Mouse (Mus musculus) kidney, postnatal 10 days (tissue): ENCODE measurements around the gene Spdye4b.
"Not testable (repeated sequence)": the region's sequence is repeated elsewhere in the genome, so short reads cannot be mapped to it uniquely, and the experiment has no call there.

Source experiments
- DNase-seq: peaks from one replicate; pipeline ENCODE4 v3.0.0; 2021; ENCODE audit warnings: mixed read lengths

The Spdye4b gene

DNA sequence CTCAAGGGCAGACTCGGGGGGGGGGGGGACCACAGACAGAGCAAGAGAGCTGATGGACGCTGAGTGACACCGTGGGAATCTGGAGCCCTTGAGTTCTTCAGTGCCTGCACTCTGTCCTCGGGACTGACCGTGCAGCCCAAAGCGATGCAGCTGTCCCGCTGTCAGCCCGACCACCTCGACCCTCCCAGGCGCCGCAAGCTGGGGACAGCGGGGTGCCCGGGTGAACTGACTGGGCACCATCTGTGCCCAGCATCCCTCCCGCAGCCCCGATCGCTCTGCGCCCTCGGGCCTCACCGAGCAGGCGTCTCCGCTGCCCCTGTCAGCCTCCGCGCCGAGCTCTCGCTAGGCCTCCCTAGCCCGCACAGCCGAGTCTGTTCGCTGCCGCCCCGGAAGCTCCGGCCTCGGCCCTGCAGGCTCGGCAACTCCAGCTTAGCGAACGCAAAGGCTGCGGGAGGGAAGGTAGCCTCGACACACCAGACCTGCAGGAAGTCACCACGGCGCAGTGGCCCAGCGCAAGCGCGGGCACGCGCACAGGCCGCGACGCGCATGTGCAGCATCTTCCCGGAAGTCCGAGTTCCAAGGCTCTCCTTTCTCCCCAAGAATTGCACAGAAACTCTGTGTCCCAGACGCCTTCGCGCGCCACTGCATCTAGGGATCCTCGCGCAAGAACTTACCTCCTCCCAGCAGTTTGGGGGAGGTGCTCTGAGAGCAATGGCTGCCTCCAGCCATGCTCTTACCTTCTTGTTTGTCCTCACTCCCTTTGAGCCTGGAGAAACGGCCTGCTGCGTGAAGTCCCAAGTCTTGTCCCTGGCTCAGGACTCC is at the start of gene Spdye4b, which contains the start of gene Rbak:
Gene Spdye4b (plus strand): TSS at position 763 of the 822 bp plus-strand sequence.
Gene Rbak (minus strand): TSS at position 521 of the 822 bp plus-strand sequence.
- DNase-seq: peak; percentile 95

DNA sequence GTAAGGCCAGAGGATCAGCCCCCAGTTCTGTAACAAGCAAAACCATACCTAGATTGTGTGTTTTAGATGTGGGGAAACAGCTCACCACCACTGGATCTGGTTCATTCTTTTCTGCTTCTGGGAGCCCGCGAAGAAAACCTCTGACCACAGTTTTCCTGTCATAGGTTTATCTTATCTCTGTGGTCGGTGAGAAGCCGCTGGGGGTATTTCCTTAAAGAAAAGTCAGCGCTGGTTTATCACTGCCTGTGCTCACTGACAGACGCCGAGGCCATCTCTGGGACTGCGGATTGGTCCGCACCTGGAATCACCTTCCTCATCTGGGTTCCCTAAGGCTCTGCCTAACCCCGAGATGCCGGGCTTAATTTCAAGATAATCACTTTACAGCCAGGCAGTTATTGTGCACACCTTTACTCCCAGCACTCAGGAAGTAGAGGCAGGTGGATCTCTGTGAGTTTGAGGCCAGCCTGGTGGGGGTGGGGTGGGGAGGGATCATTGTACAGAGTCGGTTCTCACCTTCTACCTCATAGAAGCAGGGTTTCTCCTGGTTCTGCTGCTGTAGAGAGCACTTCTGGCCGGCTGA is 47.8 kb upstream of the Spdye4b start:
- DNase-seq: no peak

DNA sequence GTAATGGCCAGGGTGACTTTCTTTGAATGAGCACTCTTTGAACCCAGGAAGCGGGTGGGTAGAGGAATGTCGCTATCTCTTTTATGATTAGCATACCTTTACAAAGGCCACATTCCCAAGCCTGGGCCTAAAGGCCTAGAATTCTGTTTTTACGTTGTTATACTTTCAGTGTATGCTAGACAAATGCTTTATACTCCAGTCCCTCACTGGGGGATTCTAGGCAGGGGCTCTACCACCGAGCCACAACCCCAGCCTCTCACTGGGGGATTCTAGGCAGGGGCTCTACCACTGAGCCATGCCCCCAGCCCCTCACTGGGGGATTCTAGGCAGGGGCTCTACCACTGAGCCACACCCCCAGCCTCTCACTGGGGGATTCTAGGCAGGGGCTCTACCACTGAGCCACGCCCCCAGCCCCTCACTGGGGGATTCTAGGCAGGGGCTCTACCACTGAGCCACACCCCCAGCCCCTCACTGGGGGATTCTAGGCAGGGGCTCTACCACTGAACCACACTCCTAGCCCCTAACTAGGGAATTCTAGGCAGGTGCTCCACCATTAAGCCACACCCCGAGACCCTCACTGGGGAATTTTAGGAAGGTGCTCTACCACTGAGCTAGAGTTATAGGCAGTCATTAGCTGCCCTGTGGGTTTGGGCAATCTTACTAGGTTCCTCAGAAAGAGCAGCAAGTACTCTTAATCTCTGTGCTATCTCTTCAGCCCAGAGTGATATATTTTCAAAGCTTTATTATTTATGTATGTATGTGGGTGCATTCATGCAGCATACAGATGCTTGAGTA is 46.4 kb upstream of the Spdye4b start:
- not testable (repeated sequence) for DNase-seq

DNA sequence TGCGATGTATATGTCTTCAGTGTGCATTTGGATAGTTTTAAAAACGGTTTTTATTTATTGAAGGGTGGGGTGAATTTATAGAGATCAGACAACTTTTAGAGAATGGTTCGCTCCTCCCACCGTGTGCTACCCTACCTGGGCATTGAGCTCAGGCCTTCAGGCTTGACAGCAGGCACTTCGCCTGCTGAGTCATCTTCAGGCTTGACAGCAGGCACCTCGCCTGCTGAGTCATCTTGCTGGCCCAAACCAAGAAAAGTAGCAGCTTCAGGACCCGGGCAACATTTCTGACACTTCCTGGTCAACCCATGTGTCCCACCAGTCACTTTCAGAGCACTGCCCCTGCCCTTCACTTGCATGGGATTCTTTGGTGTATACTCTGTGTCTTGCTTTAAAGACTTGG is 45.8 kb upstream of the Spdye4b start:
- no peak for DNase-seq

DNA sequence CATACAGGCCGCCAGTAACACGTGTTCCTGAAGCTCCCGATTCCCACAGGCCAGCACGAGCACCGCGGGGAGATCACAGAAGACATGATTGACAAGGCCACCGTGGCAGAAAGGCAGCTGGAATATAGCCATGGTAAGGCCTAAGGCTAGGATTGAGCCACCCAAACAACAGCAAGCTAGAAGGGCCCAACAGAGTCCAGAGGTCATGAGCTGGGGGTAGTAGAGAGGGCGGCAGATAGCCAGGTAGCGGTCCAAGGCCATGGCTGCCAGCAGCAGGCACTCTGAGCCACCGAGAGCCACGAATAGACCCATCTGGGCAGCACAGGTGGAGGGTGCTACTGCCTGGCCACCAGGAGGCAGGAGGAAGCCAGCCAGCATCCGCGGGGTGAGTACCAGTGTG is 43.2 kb upstream of the Spdye4b start:
- no peak for DNase-seq

DNA sequence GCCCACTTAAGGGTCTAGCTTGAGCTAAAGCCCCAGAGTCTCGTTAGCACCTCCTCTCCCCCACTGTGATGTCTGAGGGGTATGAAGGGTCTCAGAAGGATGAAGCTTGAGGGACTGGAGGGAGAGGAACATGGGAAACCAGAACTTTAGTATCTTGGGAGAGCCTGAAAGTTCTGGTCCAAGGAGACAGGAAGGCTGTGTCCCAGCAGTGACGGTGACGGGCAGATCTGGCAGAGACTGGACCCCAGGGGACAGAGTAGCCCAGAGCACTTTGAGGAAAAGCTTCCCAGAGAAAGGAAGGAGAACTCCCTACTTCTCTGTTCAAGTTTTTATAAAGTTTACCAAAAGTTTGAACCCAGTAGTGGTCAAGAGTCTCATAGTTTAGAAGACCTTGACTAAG is 33.3 kb upstream of the Spdye4b start, which contains the start of gene Olfr718-ps1:
Gene Olfr718-ps1 (minus strand): TSS at position 101 of the 400 bp plus-strand sequence.
- DNase-seq: no peak

DNA sequence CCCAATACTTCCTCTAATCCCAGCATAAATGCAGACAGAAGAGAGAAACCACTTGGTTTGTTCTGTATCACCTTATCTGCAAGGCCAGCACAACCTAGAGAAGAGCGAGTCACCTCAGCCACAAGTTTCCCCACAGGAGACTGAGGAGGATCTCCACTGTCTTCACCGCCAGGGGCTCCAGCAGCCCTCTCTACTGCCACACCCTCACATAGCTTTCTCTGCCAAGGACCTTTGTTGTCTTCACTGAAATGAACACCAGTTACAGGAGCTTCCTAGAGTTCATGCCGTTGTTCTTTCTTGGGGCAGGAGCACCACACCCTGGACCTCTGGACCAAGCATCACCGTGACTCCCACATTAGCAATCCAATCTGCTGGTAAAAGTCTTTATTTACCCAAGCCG is 32.2 kb upstream of the Spdye4b start:
- DNase-seq: no peak

DNA sequence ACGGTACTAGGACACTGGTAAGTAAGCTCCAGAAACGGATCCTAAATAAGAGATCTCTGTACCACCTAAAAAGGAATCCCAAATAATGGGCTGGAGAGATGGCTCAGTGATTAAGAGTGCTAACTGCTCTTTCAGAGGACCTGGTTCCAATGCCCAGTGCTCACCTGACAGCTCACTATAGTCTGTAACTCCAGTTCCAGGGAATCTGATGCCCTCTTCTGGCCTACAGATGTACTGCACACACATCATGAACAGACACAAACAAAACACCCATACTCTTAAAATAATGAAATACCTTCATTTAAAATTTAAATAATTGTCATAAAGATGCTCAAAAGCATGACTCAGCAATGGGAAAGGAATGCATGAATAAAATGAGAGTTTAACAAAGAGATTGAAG is 31.3 kb upstream of the Spdye4b start:
- no peak for DNase-seq

DNA sequence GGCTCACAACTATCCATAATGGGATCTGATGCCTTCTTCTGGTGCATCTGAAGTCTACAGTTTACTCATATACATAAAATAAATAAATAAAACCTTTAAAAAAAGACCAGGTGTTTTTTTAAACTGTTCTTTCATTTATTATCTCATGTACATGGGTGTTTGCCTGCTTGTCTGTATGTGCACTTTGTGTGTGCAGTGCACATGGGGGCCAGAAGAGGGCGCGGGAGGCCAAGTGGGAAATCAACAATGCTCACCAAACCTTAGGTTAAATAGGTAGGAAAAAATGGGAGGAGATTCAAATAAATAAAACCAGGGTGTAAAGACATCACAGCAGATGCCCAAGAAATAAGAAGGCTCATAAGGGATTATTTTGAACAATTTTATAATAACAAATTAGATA is 30.8 kb upstream of the Spdye4b start:
- no peak for DNase-seq

DNA sequence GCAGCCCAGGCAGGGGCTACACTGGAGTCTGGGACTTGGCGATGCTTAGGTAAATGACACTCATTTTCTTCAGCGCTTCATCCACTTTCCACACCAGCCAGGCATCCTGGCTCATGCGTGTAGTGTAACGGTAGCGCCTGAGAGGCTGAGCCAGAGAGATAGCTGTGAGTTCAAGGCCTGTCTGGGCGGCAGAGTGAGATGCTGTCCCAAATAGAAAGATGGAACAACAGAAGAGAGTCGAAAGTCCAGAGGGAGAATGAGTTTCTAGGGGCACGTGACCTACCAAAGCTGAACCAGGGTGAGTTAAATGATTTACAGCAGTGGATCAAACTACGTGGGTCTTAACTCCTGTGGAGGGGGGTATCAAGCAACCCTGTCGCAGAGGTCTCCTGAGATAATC is 27.1 kb upstream of the Spdye4b start:
- DNase-seq: peak; percentile 10

DNA sequence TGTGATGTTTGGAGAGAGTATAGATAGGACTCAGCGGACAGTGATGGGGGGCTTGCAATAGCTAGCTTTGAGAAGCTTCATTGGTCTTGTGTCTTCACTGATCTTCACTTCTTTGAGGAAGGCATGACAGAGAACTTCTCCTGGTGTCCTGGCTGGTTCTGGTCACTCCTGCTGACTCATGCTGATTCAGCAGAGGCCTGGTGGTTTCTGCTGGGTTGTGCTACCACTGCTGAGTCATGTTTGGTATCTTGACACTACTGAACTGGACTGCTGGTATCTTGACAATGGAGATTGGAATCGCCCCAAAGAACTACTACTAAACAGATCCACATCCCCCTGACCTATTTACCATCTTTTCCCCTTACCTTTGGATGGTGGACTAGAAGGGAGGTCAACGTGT is 25.3 kb upstream of the Spdye4b start:
- DNase-seq: no peak

DNA sequence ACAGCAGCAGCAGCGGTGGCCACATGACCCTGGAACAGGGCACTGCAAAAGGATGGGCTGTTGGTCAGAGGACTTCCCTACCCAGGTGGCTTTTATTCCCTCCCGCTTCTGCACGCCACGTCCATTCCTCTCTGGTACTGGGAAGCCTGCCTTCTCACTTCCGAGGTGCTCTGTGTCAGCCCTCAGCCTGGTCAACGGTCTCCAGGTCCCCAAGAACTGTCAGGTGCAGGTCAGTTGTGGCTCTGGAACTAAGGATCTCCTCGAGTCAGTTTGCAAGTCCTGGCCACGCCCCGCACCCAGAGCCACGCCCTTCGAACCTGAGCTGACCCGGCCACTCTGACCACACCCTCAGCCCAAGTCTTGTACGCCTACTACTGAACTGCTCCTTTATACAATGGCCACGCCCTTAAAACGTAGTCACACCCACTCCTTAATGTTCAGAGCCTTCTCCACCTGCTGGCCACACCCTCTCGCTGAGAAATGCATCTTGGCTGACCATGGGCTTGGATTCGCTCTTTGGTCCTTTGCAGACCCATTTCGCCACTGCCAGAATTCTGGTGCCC is 15.2 kb upstream of the Spdye4b start:
- peak; percentile 58 for DNase-seq

DNA sequence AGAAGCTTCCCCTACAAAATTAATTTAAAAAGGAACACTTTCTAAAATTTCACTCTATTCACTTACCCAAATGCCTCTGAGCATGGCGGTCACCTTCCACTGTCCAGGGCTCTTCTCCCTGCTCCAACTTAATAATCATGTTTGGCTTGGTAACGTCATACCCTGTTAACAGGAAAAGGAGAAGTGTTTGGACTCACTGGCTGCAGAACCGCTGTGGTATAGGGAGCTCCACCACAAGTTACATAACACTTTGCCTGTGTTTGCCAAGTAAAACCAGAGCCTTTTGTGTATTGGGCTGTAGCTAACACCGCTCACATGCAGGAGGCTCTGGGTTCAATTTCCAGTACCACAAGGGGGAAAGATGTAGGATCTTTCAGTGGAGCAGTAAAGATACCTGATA is 4.8 kb upstream of the Spdye4b start:
- DNase-seq: no peak

DNA sequence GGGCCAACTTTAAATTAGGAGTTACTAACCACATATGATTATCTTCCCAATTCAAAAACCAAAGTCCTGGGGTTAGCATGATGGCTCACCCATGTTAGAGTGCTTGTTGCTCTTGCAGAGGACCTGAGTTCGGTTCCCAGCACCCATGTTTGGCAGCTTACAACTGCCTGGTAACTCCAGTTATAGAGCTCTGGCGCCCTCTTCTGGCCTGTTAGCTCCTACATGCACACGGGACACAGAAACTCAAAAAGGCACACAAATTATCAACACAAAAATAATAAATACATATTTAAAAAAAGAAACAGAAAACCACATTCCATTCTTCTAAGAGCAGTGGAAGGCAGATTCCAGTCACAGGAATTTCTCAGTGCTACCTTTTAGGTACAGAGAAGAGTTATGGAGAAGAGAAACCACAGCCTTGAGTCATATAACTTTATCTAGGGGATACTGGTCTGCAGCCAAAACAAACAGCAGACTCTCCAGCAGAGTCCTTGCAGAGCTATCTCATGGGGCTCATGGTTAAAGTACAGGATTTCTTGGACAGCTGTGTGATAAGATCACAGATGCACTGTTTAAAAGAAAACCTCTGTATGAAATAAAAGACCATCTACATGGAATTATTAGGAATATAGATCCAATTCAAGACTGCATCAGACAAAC is 3.1 kb upstream of the Spdye4b start:
- no peak for DNase-seq

DNA sequence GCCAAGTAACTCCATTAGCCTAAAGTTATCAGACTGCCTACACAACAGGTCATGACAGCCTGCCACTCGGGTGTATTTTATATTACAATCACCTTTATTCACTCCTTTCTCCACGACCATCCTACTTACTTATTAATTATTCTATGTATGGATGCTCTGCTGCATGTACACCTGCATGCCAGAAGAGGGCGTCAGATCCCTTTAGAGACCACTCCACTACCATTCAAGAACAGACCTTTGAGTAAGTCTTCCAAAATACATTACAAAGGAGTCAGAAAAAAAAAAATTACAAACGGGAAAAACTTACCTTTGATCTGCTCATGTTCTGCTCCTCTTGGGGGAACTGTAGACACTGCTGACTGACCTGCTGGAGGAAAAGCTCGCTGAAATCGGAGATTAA is 1.6 kb upstream of the Spdye4b start:
- peak; percentile 16 for DNase-seq

DNA sequence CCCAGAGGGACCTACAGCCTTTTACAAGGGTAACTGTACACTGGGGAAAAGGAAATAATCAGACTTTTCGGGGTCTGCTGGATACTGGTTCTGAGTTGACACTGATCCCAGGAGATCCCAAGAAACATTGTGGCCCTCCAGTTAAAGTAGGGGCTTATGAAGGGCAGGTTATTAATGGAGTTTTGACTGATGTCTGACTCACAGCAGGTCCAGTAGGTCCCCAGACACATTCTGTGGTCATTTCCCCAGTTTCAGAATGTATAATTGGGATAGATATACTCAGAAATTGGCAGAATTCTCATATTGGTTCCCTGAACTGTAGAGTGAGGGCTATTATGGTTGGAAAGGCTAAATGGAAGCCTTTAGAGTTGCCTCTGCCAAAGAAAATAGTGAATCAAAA is 7.2 kb downstream of the Spdye4b start:
- DNase-seq: not testable (repeated sequence)

DNA sequence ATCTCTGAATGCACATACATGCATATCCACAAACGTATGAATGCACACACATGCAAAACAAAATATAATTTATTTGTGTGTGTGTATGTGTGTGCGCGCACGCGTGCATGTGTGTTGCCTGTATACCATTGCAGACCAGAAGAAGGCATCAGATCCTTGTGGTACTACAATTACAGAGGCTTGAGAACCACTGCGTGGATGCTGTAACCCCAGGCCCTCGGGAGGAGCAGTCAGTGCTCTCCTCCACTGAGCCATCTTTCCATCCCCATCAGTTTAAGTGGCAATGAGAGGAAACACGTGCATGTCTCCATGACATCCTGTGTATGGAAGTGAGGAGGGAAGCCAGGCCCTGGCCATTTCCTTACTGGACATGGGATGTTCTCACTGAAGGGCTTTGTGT is 12.0 kb downstream of the Spdye4b start:
- no peak for DNase-seq

DNA sequence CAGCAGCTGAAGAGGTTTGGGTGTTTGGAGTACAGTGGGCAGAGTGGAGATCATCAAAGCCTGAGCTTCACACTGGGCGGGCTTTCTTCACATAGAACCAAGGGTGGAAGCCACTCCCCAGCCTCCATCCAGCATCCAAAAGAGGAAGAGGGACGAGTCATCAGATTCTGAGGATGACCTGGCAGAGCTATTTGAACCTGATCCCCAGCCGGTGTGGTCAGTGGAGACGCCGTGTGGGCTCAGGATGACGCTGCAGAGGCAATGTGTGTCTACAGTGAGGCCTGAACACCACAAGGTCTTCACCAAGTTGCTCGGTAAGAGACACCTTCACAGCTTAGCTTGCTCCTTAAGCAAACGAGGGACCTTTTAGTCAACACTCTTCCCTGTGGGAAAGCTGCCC is 13.9 kb downstream of the Spdye4b start:
- not testable (repeated sequence) for DNase-seq

DNA sequence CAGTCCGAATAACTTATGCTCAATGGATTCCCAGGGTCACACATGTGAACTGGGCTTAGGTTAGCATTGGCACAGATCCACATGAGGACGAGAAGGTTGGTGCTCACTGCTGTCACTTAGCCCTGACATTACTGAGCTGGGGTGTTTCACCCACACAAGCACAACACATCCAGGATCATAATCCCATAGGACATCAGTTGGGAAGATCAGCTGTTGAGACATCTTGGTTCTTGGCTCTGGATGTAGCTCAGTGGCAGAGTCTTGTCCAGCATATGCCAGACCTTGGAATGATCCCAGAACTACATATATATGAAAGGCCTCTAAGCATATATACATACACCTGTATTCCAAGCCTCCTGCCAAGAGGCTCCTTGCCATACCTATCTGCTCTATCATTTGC is 14.3 kb downstream of the Spdye4b start:
- DNase-seq: no peak

DNA sequence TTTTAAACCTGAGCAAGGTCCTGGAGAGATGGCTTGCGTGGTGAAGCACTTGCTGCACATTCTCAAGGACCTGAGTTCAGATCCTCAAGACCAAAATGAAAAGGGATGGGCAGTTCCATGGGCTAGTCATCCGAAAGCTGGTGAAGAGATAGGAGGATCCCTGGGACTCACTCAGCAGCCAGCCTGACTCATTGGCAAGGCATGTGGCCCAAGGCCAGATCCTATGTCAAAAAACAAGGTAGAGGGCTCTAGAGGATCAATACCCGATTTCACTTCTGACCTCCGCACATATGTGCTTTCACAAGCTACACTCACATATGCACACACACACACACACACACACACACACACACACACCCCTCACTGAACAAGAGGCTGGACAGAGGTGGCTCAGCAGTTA is 15.7 kb downstream of the Spdye4b start:
- DNase-seq: no peak

DNA sequence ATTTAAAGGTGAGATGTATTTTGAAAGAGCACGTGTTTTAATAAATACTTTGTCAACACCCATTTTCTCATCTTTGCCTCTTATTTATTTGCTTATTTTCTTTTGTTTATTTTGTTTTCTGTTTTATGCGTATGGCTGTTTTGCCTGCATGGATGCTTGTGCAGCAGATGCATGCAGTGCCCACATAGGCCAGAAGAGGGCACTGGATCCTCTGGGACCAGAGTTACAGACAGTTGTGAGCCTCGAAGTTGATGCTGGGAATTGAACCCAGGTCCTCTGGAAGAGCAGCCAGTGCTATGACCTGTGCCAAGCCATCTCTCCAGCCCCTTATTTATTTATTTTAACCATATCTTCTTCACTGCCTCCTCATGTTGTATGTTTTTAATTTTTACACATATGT is 24.2 kb downstream of the Spdye4b start:
- DNase-seq: peak; percentile 18

DNA sequence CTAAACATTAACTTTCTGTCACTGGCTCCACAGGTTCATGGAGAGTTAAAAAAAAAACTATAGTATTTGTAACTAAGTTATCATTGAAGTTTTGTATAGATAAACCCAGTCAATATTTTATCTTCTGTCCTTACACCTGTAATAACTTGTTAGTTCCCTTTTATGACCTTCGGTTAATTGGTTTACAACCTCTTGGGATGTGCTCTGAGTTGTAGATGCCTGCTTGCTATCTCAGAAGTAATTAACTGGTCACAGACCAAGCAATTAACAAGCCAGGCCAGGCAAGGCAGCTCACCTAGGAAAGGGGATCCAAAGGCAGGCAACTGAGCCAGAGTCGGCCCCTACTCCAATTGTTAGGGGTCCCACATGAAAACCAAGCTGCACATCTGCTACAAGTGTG is 33.0 kb downstream of the Spdye4b start:
- DNase-seq: no peak

DNA sequence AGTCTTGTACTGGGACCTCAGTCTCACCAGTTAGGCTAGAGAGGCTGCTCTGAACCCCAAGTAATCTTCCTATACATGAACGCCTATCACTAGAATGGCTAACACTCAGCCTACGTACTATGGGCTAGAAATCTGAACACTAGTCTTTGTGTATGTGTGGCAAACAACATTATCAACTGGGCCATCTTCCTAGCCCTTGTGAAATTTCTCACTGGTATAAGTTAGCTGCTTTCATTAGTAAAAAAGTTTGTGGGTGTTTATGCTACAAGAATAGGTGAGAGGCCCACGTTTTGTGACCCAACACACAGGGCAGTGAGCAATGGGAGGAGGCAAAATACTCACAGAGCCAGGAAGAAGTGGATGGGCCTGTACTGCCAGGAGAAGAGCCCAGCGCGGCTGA is 40.2 kb downstream of the Spdye4b start:
- DNase-seq: no peak
